ENCODE assay signal across 10 mouse cellular contexts in the genomic region with DNA sequence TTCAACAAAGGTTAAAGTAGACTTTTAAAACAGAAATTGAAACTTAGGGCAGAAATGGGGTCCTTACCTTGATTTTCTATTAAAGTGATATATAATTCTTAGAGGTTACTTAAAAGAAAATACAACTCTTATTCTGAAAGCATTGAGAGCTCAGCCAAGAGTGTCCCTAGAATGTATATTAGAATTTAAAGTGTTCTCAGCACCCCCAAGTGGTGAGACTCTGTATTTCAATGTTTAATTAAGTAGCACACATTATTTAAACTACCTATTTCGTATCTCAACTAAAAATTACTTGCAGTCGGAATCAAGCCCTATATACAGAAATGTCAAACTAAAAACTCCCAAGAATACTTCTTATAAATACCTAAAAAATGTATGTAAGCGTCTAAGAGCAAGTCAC. TPM values are rescaled to one million over a fixed set of nuclear protein-coding genes. Genes with fewer than 3 reads are reported as not detected.
A peak's percentile ranks its signal among the peaks of the same experiment; 100 is the strongest.
DNase-seq lines count a peak whose midpoint lies in the region; ATAC-seq and TF ChIP-seq lines count a peak whose summit lies in the region.
"Had no signal": no experiment of that assay in that cellular context is flagged by ENCODE, and none has a peak within 500 bp of the region (broad histone marks: within the 10 kb centered on the region; RNA-seq: fewer than 3 reads in every experiment).

No protein-coding gene starts in this region.

- no peak for TF ChIP-seq POLR2A in kidney, adult 2 months (IDR thresholded peaks at IDR 0.05; ENCODE audit: low read depth, low read length)
- no peak for TF ChIP-seq POLR2A in MEL (IDR thresholded peaks at IDR 0.05; ENCODE audit: control insufficient read depth in 1 of 2, insufficient read depth in 1 of 2, low read depth in 1 of 2, low read length in 2 of 2, poor library complexity in 1 of 2)

- 0 out of 2 replicates have a peak, but pooled peaks have one; percentile 33 for ATAC-seq in forebrain, embryonic 12.5 days (ENCODE audit: low FRiP score)
- ATAC-seq in midbrain, postnatal 0 days (ENCODE audit: low FRiP score) = no peak

- H3K27ac ChIP-seq in kidney, adult 2 months (ENCODE audit: insufficient read depth, low read depth, low read length) = no peak overlapping the region
- H3K27ac ChIP-seq in MEL (ENCODE audit: control insufficient read depth, low read depth, low read length) = no peak overlapping the region
- H3K27ac ChIP-seq in forebrain, embryonic 12.5 days = no peak overlapping the region
- no peak overlapping the region for H3K27ac ChIP-seq in midbrain, postnatal 0 days (ENCODE audit: low read depth, low read length)
- H3K27ac ChIP-seq: embryonic facial prominence, embryonic 13.5 days; limb, embryonic 12.5 days had no signal

- peaks cover 6% of the 10 kb centered on the region; the same call in 1 of the 2 replicates for H3K36me3 ChIP-seq in kidney, adult 2 months (ENCODE audit: control insufficient read depth, insufficient read depth, low read length)
- H3K36me3 ChIP-seq in MEL (ENCODE audit: control insufficient read depth in 1 of 2, insufficient read depth in 2 of 2, low read length in 2 of 2) = peaks cover 0 to 22% of the 10 kb centered on the region in 2 experiments; a peak in 2 of 4 replicates
- H3K36me3 ChIP-seq in forebrain, embryonic 12.5 days (replicated peaks) = peaks cover 10% of the 10 kb centered on the region; the same call in 1 of the 2 replicates
- H3K36me3 ChIP-seq in midbrain, postnatal 0 days (ENCODE audit: insufficient read depth, low read length) = peaks cover 2% of the 10 kb centered on the region; the same call in 1 of the 2 replicates

- H3K27me3 ChIP-seq in kidney, adult 2 months (replicated peaks; ENCODE audit: control insufficient read depth, insufficient read depth, low read length) = no peaks in the 10 kb centered on the region
- H3K27me3 ChIP-seq in MEL (ENCODE audit: control insufficient read depth in 1 of 2, insufficient read depth in 2 of 2, low read length in 2 of 2) = no peaks in the 10 kb centered on the region
- no peaks in the 10 kb centered on the region for H3K27me3 ChIP-seq in forebrain, embryonic 12.5 days
- no peaks in the 10 kb centered on the region for H3K27me3 ChIP-seq in midbrain, postnatal 0 days (ENCODE audit: insufficient read depth, low read length)
- H3K27me3 ChIP-seq: embryonic facial prominence, embryonic 13.5 days; limb, embryonic 12.5 days had no signal

- no peaks in the 10 kb centered on the region for H3K79me2 ChIP-seq in MEL (ENCODE audit: control insufficient read depth, insufficient read depth, low read length, poor library complexity)

- H3K9me3 ChIP-seq in MEL (replicated peaks; ENCODE audit: insufficient read depth, low read length) = no peaks in the 10 kb centered on the region
- H3K9me3 ChIP-seq in forebrain, embryonic 12.5 days = no peaks in the 10 kb centered on the region
- no peaks in the 10 kb centered on the region for H3K9me3 ChIP-seq in midbrain, postnatal 0 days (ENCODE audit: low read length)
- H3K9me3 ChIP-seq: embryonic facial prominence, embryonic 13.5 days; limb, embryonic 12.5 days had no signal

- DNase-seq in kidney, adult 2 months = peak; percentile 53
- no peak for DNase-seq in kidney, adult 11 months
- DNase-seq in A20 (ENCODE audit: low read depth, low spot score) (peak; percentile 64), MEL (ENCODE audit: low read depth, low spot score) (peak; percentile 69)
- peak; percentile 80 for DNase-seq in midbrain, postnatal 0 days (ENCODE audit: low spot score)
- DNase-seq in heart, postnatal 25 days (ENCODE audit: low spot score) = no peak
- no peak for DNase-seq in urinary bladder, postnatal 10 days (ENCODE audit: low spot score)

- TF ChIP-seq RAD21 in MEL (IDR thresholded peaks at IDR 0.05; ENCODE audit: low read depth, low read length) = peak; percentile 73

- intact Hi-C loops in heart, postnatal 25 days (cut with DNase I) = loop anchor here (10.0 kb wide), 1 partner anchor 172 kb away; no protein-coding TSS in a partner anchor

- WGBS in kidney, adult 2 months = 57% methylated on average over 3 of the region's 3 CpGs
- WGBS in forebrain, embryonic 12.5 days = 53% methylated on average over 3 of the region's 3 CpGs
- 42% methylated on average over 3 of the region's 3 CpGs for WGBS in midbrain, postnatal 0 days

- no peaks in the 10 kb centered on the region for H3K4me1 ChIP-seq in kidney, adult 2 months (ENCODE audit: control insufficient read depth, insufficient read depth, low read length)
- no peaks in the 10 kb centered on the region for H3K4me1 ChIP-seq in MEL (ENCODE audit: control insufficient read depth in 1 of 2, insufficient read depth in 2 of 2, low read length in 2 of 2)
- no peaks in the 10 kb centered on the region for H3K4me1 ChIP-seq in forebrain, embryonic 12.5 days
- no peaks in the 10 kb centered on the region for H3K4me1 ChIP-seq in midbrain, postnatal 0 days (ENCODE audit: insufficient read depth, low read length)
- H3K4me1 ChIP-seq: embryonic facial prominence, embryonic 13.5 days; limb, embryonic 12.5 days had no signal

- TF ChIP-seq CTCF in kidney, adult 2 months (conservative IDR thresholded peaks at IDR 0.05; ENCODE audit: insufficient read depth, insufficient read length, low read depth, low read length) = no peak
- peak in 1 of 3 experiments; percentile 64; a peak in 3 of 6 replicates for TF ChIP-seq CTCF in MEL (IDR thresholded peaks at IDR 0.05 in 2 of 3, conservative IDR thresholded peaks at IDR 0.05 in 1 of 3; ENCODE audit: control insufficient read depth in 1 of 3, insufficient read depth in 1 of 3, low read depth in 2 of 3, low read length in 3 of 3, poor library complexity in 1 of 3, severe bottlenecking in 1 of 3)
- TF ChIP-seq CTCF in midbrain, postnatal 0 days (IDR thresholded peaks at IDR 0.05) = peak; percentile 75

- H3K9ac ChIP-seq in MEL (ENCODE audit: control insufficient read depth, low read depth, low read length, poor library complexity, severe bottlenecking) = no peak overlapping the region
- no peak overlapping the region for H3K9ac ChIP-seq in forebrain, embryonic 12.5 days
- no peak overlapping the region for H3K9ac ChIP-seq in midbrain, postnatal 0 days (replicated peaks; ENCODE audit: low read length, poor library complexity, severe bottlenecking)
- H3K9ac ChIP-seq: embryonic facial prominence, embryonic 13.5 days; limb, embryonic 12.5 days had no signal

- H3K4me2 ChIP-seq in forebrain, embryonic 12.5 days = no peak overlapping the region
- no peak overlapping the region for H3K4me2 ChIP-seq in midbrain, postnatal 0 days (ENCODE audit: low read depth, low read length, poor library complexity, severe bottlenecking)
- H3K4me2 ChIP-seq: embryonic facial prominence, embryonic 13.5 days; limb, embryonic 12.5 days had no signal

- no peak overlapping the region for H3K4me3 ChIP-seq in kidney, adult 2 months (ENCODE audit: insufficient read depth, low read depth, low read length)
- no peak overlapping the region for H3K4me3 ChIP-seq in MEL (ENCODE audit: control insufficient read depth in 1 of 2, insufficient read depth in 1 of 2, low read depth in 2 of 2, low read length in 2 of 2)
- no peak overlapping the region for H3K4me3 ChIP-seq in forebrain, embryonic 12.5 days (replicated peaks)
- H3K4me3 ChIP-seq in midbrain, postnatal 0 days (ENCODE audit: low read depth, low read length) = no peak overlapping the region
- H3K4me3 ChIP-seq: embryonic facial prominence, embryonic 13.5 days; limb, embryonic 12.5 days had no signal

- no peak for TF ChIP-seq EP300 in MEL (IDR thresholded peaks at IDR 0.05; ENCODE audit: low read depth in 1 of 2, low read length in 2 of 2)

TF ChIP-seq in MEL, 35 proteins besides CTCF, POLR2A, EP300 and RAD21:
- TF ChIP-seq POLR2AphosphoS2 (IDR thresholded peaks at IDR 0.05; ENCODE audit: low read length) (no peak), CHD1 (IDR thresholded peaks at IDR 0.05; ENCODE audit: low read depth, low read length) (no peak), RCOR1 (IDR thresholded peaks at IDR 0.05; ENCODE audit: low read depth, low read length) (no peak), GABPA (IDR thresholded peaks at IDR 0.05; ENCODE audit: low read depth, low read length) (no peak), CHD2 (IDR thresholded peaks at IDR 0.05; ENCODE audit: low read length) (no peak), TBP (IDR thresholded peaks at IDR 0.05; ENCODE audit: low read depth, low read length) (no peak), KAT2A (conservative IDR thresholded peaks at IDR 0.05; ENCODE audit: low read depth, low read length) (no peak), ZC3H11A (IDR thresholded peaks at IDR 0.05; ENCODE audit: low read depth, low read length) (peak; percentile 49), MAX (IDR thresholded peaks at IDR 0.05; ENCODE audit: low read length) (no peak), SMC3 (IDR thresholded peaks at IDR 0.05; ENCODE audit: low read depth, low read length) (peak; percentile 77), MAFK (IDR thresholded peaks at IDR 0.05; ENCODE audit: borderline replicate concordance, low read depth, low read length) (no peak)

RNA-seq across cellular contexts. Expression of gene Lnpep, which starts 57.8 kb away (rescaled TPM):
- polyA plus RNA-seq in kidney, adult 2 months (2012; rRNA removed) = 7.9 and 11.0 TPM in 2 replicates
- total RNA-seq in MEL (2012; rRNA removed) = 20.7 and 25.1 TPM in 2 replicates
- 100 to 1,000 TPM in 1 of 2 experiments, 10 to 100 TPM in 1; 10.0 to 773 TPM for polyA plus RNA-seq in MEL (2012; ENCODE audit: insufficient read depth in 1 of 2, insufficient read length in 2 of 2, low read depth in 1 of 2, low replicate concordance in 2 of 2, missing spikeins in 1 of 2)
- polyA plus RNA-seq in forebrain, embryonic 12.5 days (2016; fragmentation: Nextera tagmentation; extraction: Ambion mirVana) = 9.2 and 10.6 TPM in 2 replicates
- 24.5 and 31.2 TPM in 2 replicates for total RNA-seq in midbrain, postnatal 0 days (2014; rRNA removed)
- 4.5 and 6.2 TPM in 2 replicates for polyA plus RNA-seq in midbrain, postnatal 0 days (2015; fragmentation: Nextera tagmentation; extraction: Ambion mirVana)
- 100 to 1,000 TPM; 147 to 177 TPM for total RNA-seq in heart, postnatal 25 days (2021)

Comparison
In these comparisons a context has a peak if more than half of its experiments do, and no peak if none do; other contexts are left out.
1. DNase-seq: peak in kidney, adult 2 months (single experiment), A20 (single experiment), MEL (single experiment) and midbrain, postnatal 0 days (single experiment); none in kidney, adult 11 months (single experiment), heart, postnatal 25 days (single experiment) and urinary bladder, postnatal 10 days (single experiment).